ENCODE assay signal across 30 mouse cellular contexts in the genomic region with DNA sequence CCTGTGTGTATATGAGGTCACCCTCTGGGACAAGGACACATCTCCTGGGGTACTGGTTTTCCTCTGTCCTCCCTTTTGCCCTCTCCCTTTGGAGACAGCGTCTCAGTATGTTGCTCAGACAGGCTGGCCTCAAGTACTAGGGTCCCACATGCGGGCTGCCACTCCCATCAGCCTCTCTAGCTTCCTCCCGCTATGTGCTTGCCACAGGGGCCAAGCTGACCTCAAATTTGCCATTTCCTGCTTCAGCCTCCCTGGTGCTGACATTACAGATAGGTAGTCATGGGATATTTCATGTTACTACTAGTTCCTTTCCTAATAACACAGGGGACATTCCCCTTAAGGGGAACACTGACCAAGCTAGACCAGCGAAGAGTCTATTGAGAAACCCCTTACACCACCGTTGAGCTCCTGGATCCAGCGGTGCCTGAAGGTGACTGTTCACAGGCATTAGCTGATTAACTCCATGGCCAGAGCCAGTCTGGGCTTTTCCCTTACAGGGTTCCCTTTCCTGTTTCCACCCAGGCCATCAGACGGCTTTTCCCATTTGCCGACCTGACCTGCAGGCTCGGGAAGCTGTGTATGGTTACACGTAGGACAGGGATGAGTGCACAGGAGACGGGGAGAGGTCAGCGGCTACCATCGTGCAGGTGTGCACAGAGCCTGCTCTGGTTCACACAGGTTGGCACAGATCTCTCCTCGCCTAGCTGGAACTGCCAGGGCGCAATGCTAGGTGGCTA. TPM values are rescaled to one million over a fixed set of nuclear protein-coding genes. Genes with fewer than 3 reads are reported as not detected.
DNase-seq lines count a peak whose midpoint lies in the region; ATAC-seq and TF ChIP-seq lines count a peak whose summit lies in the region.
"Had no signal": no experiment of that assay in that cellular context is flagged by ENCODE, and none has a peak within 500 bp of the region (broad histone marks: within the 10 kb centered on the region; RNA-seq: fewer than 3 reads in every experiment).

No protein-coding gene starts in this region.

- H3K27ac ChIP-seq in heart, embryonic 10.5 days: no peak overlapping the region
- H3K27ac ChIP-seq in liver, adult 2 months (replicated peaks; ENCODE audit: insufficient read depth, low read depth, low read length): 0 out of 2 replicates have a peak overlapping the region, but pooled peaks have one; percentile 3
- H3K27ac ChIP-seq in bone marrow, adult 2 months (ENCODE audit: control insufficient read depth, insufficient read depth, low read depth, low read length, poor library complexity): peak overlapping the region; percentile 37; the same call in 1 of the 2 replicates
- H3K27ac ChIP-seq in kidney, embryonic 14.5 days (ENCODE audit: low read depth, low read length): no peak overlapping the region
- H3K27ac ChIP-seq: hindbrain, embryonic 12.5 days; liver, embryonic 12.5 days had no signal

- no peak overlapping the region for H3K4me3 ChIP-seq in heart, embryonic 10.5 days
- H3K4me3 ChIP-seq in liver, adult 2 months (ENCODE audit: insufficient read depth, low read depth, low read length): no peak overlapping the region
- no peak overlapping the region for H3K4me3 ChIP-seq in bone marrow, adult 2 months (replicated peaks; ENCODE audit: control insufficient read depth, low read depth, low read length)
- H3K4me3 ChIP-seq in kidney, embryonic 14.5 days (ENCODE audit: low read length): no peak overlapping the region
- H3K4me3 ChIP-seq: forebrain, embryonic 10.5 days; heart, embryonic 15.5 days; hindbrain, embryonic 12.5 days; liver, embryonic 12.5 days had no signal

- H3K27me3 ChIP-seq in heart, embryonic 10.5 days (ENCODE audit: insufficient read depth, poor library complexity, severe bottlenecking): 0 out of 2 replicates have a peak, but pooled peaks cover 5% of the 10 kb centered on the region
- no peaks in the 10 kb centered on the region for H3K27me3 ChIP-seq in liver, adult 2 months (ENCODE audit: control insufficient read depth, insufficient read depth, low read length)
- H3K27me3 ChIP-seq in kidney, embryonic 14.5 days (ENCODE audit: control insufficient read depth, insufficient read depth, low read length): no peaks in the 10 kb centered on the region
- H3K27me3 ChIP-seq: heart, embryonic 15.5 days; hindbrain, embryonic 12.5 days; liver, embryonic 12.5 days had no signal

- H3K4me2 ChIP-seq in kidney, embryonic 14.5 days (replicated peaks; ENCODE audit: low read depth, low read length): no peak overlapping the region
- H3K4me2 ChIP-seq: heart, embryonic 15.5 days; hindbrain, embryonic 12.5 days; liver, embryonic 12.5 days had no signal

- WGBS in heart, embryonic 10.5 days: 82% methylated on average over 15 of the region's 15 CpGs
- 76% methylated on average over 15 of the region's 15 CpGs for WGBS in liver, adult 2 months
- 60% methylated on average over 15 of the region's 15 CpGs for WGBS in bone marrow, adult 2 months
- 69% methylated on average over 15 of the region's 15 CpGs for WGBS in kidney, embryonic 14.5 days

- H3K36me3 ChIP-seq in heart, embryonic 10.5 days: peaks cover 57% of the 10 kb centered on the region
- no peaks in the 10 kb centered on the region for H3K36me3 ChIP-seq in liver, adult 2 months (ENCODE audit: control insufficient read depth, insufficient read depth, low read length)
- peaks cover 56% of the 10 kb centered on the region for H3K36me3 ChIP-seq in kidney, embryonic 14.5 days (ENCODE audit: control insufficient read depth, insufficient read depth, low read length)
- H3K36me3 ChIP-seq: forebrain, embryonic 10.5 days; hindbrain, embryonic 12.5 days had no signal

- DNase-seq in heart, adult 11 months: peak; percentile 93
- DNase-seq in heart, embryonic 10.5 days (ENCODE audit: low spot score): no peak
- no peak for DNase-seq in liver, adult 2 months (ENCODE audit: extremely low read depth, low read depth, low spot score)
- DNase-seq in liver: no peak
- no peak for DNase-seq in adrenal gland, adult 18-20 months (ENCODE audit: low spot score in 2 of 2)
- DNase-seq: adrenal gland, postnatal 10 days; B cell, adult 2 months; cerebellum, adult 8-10 months; cerebellum, postnatal 36 days; kidney, adult 11 months; kidney, postnatal 14 days; lung, adult 2 months; thymus, postnatal 4 days had no signal

- TF ChIP-seq POLR2A in liver, adult 2 months (IDR thresholded peaks at IDR 0.05; ENCODE audit: extremely low read depth, insufficient read depth, low read length): no peak
- no peak for TF ChIP-seq POLR2A in bone marrow, adult 2 months (IDR thresholded peaks at IDR 0.05; ENCODE audit: borderline replicate concordance, control insufficient read depth, low read depth, low read length)

- no peak for TF ChIP-seq CTCF in liver, adult 2 months (IDR thresholded peaks at IDR 0.05; ENCODE audit: low read depth, low read length)
- TF ChIP-seq CTCF in bone marrow, adult 2 months (IDR thresholded peaks at IDR 0.05; ENCODE audit: control insufficient read depth, insufficient read depth, low read length): no peak

- H3K9me3 ChIP-seq in heart, embryonic 10.5 days: no peaks in the 10 kb centered on the region
- H3K9me3 ChIP-seq in kidney, embryonic 14.5 days (ENCODE audit: control insufficient read depth, low read length): no peaks in the 10 kb centered on the region
- H3K9me3 ChIP-seq: forebrain, embryonic 10.5 days; heart, embryonic 15.5 days; hindbrain, embryonic 12.5 days; liver, embryonic 12.5 days had no signal

- no peaks in the 10 kb centered on the region for H3K79me2 ChIP-seq in liver, adult 2 months (ENCODE audit: control insufficient read depth, insufficient read depth, low read length)

- H3K9ac ChIP-seq in liver, adult 2 months (ENCODE audit: low read depth, low read length): no peak overlapping the region
- no peak overlapping the region for H3K9ac ChIP-seq in kidney, embryonic 14.5 days (ENCODE audit: low read depth, low read length)
- H3K9ac ChIP-seq: heart, embryonic 15.5 days; hindbrain, embryonic 12.5 days; liver, embryonic 12.5 days had no signal

- peak; percentile 29 to 34; a peak in 3 of 4 replicates for ATAC-seq in hematopoietic stem cell, adult 5-6 weeks (replicated peaks in 1 of 2; ENCODE audit: insufficient read depth in 1 of 2, low FRiP score in 2 of 2, low TSS enrichment in 1 of 2, low read depth in 1 of 2, poor library complexity in 2 of 2, severe bottlenecking in 2 of 2)
- ATAC-seq in kidney, embryonic 14.5 days (ENCODE audit: low FRiP score, low TSS enrichment): no peak
- ATAC-seq: activated CD4-positive, CD25-positive, alpha-beta regulatory T cell, adult 4 months; liver, embryonic 12.5 days had no signal

- peaks cover 73% of the 10 kb centered on the region for H3K4me1 ChIP-seq in heart, embryonic 10.5 days
- peaks cover 4% of the 10 kb centered on the region; the same call in 1 of the 2 replicates for H3K4me1 ChIP-seq in liver, adult 2 months (ENCODE audit: control insufficient read depth, insufficient read depth, low read length)
- peaks cover 17% of the 10 kb centered on the region for H3K4me1 ChIP-seq in bone marrow, adult 2 months (ENCODE audit: control insufficient read depth, insufficient read depth, low read length)
- H3K4me1 ChIP-seq in kidney, embryonic 14.5 days (ENCODE audit: control insufficient read depth, insufficient read depth, low read length): peaks cover 27% of the 10 kb centered on the region

RNA-seq across cellular contexts. Expression of a gene that starts 21.5 kb away (rescaled TPM):
- polyA plus RNA-seq in heart, embryonic 10.5 days (2016; fragmentation: Nextera tagmentation; extraction: Ambion mirVana): 42.9 and 61.7 TPM in 2 replicates
- total RNA-seq in liver, adult 2 months (2014; rRNA removed): 12.4 and 17.4 TPM in 2 replicates
- 12.1 and 18.4 TPM in 2 replicates for polyA plus RNA-seq in liver, adult 2 months (2012; rRNA removed)
- 13.7 and 23.8 TPM in 2 replicates for polyA plus RNA-seq in bone marrow, adult 2 months (2011; ENCODE audit: insufficient read depth, insufficient read length, low replicate concordance, missing spikeins)
- total RNA-seq in hematopoietic stem cell, adult 5-6 weeks (2017): 12.4 and 35.3 TPM in 2 replicates
- total RNA-seq in adrenal gland, adult 18-20 months (2021): 100 to 1,000 TPM; 116 to 135 TPM
- polyA plus RNA-seq in kidney, embryonic 14.5 days (2014; fragmentation: Nextera tagmentation; extraction: Ambion mirVana): 58.3 and 62.7 TPM in 2 replicates

RNA-seq across cellular contexts. Expression of a gene that starts 28.6 kb away (rescaled TPM):
- not detected in 2 replicates for polyA plus RNA-seq in heart, embryonic 10.5 days (2016; fragmentation: Nextera tagmentation; extraction: Ambion mirVana)
- total RNA-seq in liver, adult 2 months (2014; rRNA removed): not detected in 2 replicates
- not detected in 2 replicates for polyA plus RNA-seq in liver, adult 2 months (2012; rRNA removed)
- not detected in 2 replicates for polyA plus RNA-seq in bone marrow, adult 2 months (2011; ENCODE audit: insufficient read depth, insufficient read length, low replicate concordance, missing spikeins)
- total RNA-seq in hematopoietic stem cell, adult 5-6 weeks (2017): not detected in 2 replicates
- total RNA-seq in adrenal gland, adult 18-20 months (2021): not detected
- polyA plus RNA-seq in kidney, embryonic 14.5 days (2014; fragmentation: Nextera tagmentation; extraction: Ambion mirVana): not detected in 2 replicates
- total RNA-seq: adrenal gland, postnatal 10 days; gastrocnemius, adult 18-20 months; layer of hippocampus, adult 18-20 months; layer of hippocampus, postnatal 14 days; MEL; midbrain, postnatal 0 days had no signal
- polyA plus RNA-seq: brain, embryonic 14.5 days; forebrain, embryonic 10.5 days; heart, embryonic 15.5 days; hindbrain, embryonic 12.5 days; limb, embryonic 11.5 days; liver, embryonic 12.5 days; lung, adult 2 months; midbrain, postnatal 0 days; neural tube, embryonic 14.5 days; spleen, adult 2 months had no signal

RNA-seq across cellular contexts. Expression of a gene that starts 41.8 kb away (rescaled TPM):
- polyA plus RNA-seq in heart, embryonic 10.5 days (2016; fragmentation: Nextera tagmentation; extraction: Ambion mirVana): 0.28 TPM in 1 of 2 replicates, not detected in the other
- not detected in 2 replicates for total RNA-seq in liver, adult 2 months (2014; rRNA removed)
- polyA plus RNA-seq in liver, adult 2 months (2012; rRNA removed): 0.04 TPM in 1 of 2 replicates, not detected in the other
- not detected in 2 replicates for polyA plus RNA-seq in bone marrow, adult 2 months (2011; ENCODE audit: insufficient read depth, insufficient read length, low replicate concordance, missing spikeins)
- 0.10 TPM in 1 of 2 replicates, not detected in the other for total RNA-seq in hematopoietic stem cell, adult 5-6 weeks (2017)
- under 1 TPM; 0.26 to 0.40 TPM for total RNA-seq in adrenal gland, adult 18-20 months (2021)
- polyA plus RNA-seq in kidney, embryonic 14.5 days (2014; fragmentation: Nextera tagmentation; extraction: Ambion mirVana): 0.06 TPM in 1 of 2 replicates, not detected in the other
- total RNA-seq: MEL had no signal
- polyA plus RNA-seq: activated CD4-positive, CD25-positive, alpha-beta regulatory T cell, adult 4 months; heart, embryonic 15.5 days; liver, embryonic 12.5 days had no signal

Comparison
In these comparisons a context has a peak if more than half of its experiments do, and no peak if none do; other contexts are left out.
1. H3K27ac ChIP-seq: peak in liver, adult 2 months (single experiment) and bone marrow, adult 2 months (single experiment); none in heart, embryonic 10.5 days (single experiment) and kidney, embryonic 14.5 days (single experiment).